Mouse (Mus musculus) fibroblast of lung, adult 2 months (primary cell): ENCODE measurements around the gene Blmh.
"Not testable (repeated sequence)": the region's sequence is repeated elsewhere in the genome, so short reads cannot be mapped to it uniquely, and the experiment has no call there.

Source experiments
- DNase-seq: peaks from one replicate; pipeline ENCODE4 v3.0.0-alpha.2; 2011; ENCODE audit warnings: low read depth

Blmh gene

DNA sequence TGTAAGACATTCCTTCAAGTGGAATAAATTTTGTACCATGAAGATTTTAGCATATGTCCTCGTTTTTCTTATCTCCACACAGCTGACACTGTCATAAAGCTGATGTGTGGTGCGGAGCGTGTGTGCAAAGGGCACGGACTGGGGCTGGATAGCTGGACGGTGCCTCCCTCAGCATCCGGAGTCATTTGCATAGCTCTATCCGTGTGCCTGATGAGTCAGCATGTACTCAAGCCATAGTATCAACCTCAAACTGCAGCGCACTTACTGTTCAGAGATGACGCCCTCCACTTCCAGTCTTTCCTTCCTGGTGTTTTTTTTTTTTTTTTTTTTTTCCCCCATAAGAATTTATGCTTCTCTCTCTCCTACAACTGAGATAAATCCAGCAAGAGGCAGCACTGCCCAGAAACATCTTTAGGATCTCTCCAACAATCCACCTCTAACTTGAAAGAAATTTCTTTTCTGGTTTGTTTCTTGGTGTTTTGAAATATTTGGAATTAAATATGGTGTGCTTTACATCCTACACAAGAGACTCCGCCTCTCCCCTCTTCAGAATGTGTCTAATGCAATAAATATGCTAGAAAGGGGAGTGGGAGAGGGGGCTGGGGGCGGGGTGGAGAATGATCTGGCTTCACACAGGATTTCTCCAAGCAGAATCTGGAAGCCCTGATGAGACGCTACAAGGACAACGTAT lies 7.9 kb upstream of the Blmh start:
- no peak for DNase-seq

DNA sequence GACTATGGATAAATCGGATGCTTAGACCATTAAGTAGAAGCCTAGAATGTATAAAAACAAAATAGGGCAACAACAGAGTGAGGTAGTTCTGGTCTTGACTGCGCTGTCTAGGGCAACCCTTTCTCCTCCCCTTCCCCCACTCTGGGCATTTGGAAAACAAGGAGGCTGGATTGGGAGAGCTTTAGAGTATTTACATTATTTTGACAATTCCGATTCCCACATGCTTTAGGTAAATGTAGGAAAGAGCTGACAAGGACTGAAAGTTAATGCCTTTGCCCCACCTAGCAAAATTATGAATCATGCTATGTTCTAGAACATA lies 7.4 kb upstream of the Blmh start:
- DNase-seq, result no peak

DNA sequence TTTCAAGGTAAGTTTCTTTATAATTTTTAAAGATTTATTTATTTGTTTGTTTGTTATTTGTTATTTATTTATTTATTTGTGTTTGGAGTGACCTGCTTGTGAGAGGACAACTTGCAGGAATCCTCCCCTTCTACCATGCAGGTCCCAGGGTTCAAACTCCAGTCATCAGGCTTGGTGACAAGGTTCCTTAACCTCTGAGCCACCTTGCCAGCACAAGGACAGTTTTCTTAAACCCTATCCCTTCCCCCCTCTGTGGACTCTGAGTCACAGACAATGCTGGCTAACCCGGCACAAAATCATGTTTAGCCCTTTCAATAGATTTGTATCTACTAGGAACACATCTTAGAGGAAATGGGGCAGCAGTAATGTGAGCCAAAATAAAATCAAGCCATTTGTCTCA lies 4.0 kb upstream of the Blmh start:
- no peak for DNase-seq

DNA sequence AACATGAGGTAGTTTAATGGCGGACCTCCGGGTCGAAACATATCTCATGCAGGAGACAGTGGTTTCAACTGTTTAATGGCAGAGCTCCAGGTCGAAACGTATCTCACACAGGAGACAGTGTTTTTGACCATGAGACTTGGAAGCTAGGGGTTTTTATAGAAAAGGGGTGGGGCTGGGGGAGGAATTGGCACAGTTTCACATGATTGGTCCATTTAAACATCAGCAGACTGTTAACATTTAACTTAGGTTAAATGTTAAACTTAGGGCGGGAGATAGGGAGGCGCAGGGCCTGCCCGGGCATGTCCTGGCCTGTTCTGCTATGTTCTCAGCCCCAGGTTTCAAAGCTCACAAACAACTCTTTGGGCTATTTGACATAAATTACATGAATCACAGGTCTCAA lies 4.0 kb downstream of the Blmh start:
- not testable (repeated sequence) for DNase-seq

DNA sequence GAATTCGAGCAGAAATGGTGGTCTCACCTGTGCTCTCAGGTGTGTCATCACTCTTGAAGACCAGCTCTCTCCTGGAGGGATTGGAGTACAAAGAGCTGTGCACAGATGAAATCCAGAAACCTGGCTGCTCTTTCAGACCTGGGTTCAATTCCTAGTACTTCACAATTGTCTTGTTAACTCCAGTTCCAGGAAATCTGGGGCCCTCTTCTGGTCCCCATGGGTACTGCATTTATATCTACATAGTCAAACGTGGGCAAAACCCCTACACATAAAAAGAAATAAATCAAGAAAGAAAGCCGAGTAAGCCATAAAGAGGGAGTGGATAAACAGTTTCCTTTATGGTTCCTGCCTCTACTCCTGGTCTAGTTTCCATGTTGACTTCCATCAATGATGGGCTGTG lies 8.6 kb downstream of the Blmh start:
- no peak for DNase-seq

DNA sequence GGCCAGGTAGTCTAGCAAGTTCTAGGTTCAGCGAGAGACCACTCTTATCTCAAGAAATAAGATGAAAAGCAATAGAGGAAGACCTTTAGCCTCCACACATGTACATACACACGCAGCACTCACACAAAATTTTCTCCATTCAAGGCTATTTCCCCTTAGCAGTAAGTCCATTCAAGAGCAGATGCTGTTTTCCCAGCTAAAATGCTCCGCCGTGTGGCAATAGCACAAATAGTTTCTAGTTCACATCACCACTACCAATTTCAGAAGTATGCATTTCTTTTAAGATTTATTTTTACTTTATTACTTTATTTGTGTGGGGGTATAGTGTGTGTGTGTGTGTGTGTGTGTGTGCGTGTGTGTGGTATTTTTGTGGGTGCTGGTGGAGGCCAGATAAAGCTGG lies 12.0 kb downstream of the Blmh start:
- DNase-seq, result no peak

DNA sequence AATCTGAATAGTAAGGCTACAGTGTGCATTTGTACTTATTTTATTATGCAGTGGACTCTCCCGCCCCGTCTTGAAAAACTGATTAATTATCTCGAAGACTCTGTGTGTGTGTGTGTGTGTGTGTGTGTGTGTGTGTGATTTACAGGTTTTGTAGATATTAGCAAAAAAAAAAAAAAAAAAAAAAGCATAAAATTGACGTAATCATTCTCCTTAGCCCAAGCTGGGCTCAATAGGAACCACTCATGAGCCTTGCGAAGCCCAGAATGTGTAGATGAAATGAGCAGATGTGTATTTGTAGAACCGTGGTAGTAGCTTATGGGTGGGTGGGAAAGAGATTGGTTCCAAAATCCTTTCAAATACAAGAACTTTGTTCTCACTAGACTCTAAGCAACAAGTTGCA lies 20.2 kb downstream of the Blmh start:
- no peak for DNase-seq

DNA sequence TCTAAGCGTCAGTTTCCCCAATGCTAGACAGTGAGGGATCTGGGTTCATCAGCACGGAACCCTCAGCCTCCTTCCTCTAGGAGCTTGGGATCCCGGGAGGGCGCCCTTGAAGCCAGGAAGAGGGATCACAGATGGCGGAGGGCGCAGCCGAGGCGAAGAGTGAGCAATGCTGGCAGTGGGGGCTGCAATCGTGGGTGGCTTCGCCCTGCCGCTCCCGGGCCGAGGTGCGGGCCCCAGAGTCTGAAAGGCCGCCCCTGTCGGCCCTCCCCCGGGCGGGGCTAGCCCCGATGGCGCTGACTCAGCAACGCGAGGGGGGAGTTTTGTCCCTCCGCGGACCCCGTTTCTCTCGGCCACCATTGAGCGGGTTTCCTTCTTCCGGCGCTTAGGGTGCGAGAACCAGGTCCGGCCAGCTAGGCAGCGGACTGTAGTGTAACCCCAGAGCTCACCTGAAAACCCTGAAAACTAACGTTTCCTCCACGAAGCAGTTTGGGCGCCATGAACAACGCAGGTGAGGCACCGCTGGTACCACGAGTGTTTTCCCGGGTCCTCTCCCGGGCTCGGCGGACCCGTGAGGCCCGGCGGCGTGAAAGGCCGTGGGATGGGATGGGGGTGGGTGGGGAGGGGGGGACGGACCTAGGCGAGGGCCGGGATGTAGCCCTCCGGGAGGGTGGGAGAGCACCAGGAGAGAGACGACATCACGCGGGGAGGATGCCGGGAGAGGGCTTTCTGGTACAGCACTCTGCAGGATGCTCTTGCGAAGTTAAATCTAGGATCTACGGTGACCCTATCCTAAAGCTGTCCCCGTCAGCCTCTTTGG lies 21.0 kb downstream of the Blmh start:
- peak; percentile 52 for DNase-seq

DNA sequence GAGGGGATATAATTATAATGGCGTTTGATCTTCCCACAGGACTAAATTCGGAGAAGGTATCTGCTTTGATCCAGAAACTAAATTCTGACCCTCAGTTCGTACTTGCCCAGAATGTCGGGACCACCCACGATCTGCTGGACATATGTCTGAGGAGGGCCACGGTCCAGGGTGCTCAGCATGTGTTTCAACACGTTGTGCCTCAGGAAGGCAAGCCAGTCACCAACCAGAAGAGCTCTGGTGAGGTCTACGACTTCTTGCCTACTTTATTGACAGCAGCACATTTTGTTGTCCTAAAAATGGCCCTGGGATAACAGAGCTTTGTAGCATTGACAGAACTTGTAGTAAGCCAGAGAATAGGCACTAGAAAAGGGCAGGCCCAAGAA lies 21.6 kb downstream of the Blmh start:
- DNase-seq, result no peak

DNA sequence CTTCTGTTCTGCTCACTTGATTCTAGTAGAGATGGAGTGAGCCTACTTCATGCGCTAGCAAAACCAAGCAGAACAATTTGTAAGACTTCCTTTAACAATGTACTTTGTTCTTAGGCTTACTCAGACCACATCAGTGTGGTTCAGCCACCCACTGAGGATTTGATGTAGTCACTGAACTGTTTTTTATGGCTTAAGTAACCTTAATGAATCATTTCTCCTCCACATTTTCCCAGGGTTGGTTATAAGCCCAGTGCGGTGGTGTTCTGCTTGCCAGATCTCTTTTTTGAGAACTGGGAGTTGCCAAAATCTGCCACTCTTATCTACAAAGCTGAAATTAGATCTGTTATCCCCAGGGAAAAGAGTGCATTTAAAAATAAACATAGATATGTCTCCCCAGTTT lies 28.9 kb downstream of the Blmh start:
- DNase-seq, result peak; percentile 91

DNA sequence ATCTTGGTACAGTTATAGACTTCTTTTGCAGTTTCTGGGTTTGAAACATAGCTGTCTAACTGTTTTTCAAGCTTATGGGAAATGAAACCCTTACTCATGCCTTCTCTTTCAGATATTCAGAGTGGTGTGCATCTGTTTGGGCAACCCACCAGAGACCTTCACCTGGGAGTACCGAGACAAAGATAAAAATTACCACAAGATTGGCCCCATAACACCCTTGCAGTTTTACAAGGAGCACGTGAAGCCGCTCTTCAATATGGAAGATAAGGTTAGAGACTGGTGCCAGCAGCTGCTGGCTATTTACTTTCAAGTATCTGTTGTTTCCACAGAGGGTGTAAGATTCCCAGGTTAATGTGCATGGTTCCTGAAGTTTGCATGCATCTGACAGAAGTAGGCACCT lies 41.1 kb downstream of the Blmh start:
- no peak for DNase-seq

DNA sequence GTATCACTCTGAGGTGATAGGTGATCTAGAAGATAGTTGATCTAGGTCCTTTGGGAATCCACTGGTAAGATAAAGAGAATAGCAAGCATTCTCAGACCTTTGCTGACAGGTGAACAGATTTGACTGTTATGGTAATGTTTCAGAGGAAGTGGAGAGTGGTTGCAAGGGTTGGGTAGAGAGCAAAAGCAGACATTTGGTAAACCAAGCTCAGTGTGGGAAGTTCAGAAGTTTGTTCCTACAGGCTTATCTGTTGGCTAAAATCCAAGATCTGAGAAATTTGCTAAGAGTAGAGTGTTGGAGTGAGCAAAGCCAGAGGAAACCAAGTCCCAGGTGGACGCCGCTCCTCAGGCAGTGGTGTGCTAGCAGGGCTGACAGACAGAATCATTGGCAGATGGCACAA lies 45.7 kb downstream of the Blmh start:
- no peak for DNase-seq

DNA sequence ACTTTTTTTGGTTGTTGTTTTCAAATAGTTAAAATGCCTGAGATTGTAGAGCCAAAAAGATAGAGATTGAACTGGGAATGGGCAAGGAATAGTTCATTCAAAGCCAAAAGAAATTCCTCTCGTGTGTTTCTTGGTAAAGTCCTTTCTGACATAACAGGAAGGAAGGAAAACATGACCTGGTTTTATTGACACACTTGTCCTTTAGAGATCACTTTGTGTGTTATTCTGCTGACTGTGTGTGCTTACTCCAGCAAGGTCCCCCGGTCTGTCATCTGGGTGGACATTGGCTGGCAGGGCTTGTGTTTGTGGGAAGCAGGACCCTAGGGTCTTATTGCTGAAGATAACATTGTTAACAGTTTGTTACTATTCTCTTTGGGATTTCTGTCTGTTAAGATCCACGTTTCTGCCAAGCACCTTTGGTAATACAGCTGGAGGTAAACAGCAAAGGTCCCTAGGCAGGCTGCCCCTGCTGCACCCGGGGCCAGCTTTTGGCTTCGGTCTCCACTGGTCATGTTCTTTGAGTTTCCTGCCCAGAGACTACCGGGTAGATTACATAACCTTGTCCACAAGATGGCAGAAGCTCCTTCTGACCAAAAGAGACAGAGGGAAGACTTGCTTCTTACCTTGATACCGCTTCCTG lies 50.2 kb downstream of the Blmh start:
- no peak for DNase-seq

DNA sequence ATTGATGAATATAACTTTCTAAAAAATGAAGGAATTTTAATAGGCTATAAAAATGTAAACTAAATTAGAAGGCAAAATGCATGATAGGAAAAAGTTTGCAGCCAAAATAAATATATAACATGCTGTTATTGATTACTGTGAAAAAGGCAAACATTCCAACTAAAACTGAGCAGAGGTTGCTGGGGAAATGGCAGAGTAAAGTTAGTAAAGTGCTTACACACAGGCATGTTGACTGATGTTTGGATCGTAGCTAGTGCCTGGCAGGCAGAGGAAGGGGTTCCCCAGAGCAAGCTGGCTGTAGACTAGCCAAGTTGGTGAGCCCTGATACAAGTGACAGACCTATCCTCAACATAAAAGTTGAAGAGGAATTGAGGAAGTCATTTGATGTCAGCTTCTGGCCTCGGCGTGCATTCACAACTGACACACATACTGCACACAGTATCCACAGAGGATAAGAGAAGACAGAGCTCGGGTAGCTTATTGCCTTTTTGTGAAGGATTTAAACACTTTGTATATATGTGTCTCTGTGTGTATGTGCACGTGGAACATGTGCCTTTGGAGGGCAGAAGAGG lies 57.0 kb downstream of the Blmh start:
- no peak for DNase-seq

DNA sequence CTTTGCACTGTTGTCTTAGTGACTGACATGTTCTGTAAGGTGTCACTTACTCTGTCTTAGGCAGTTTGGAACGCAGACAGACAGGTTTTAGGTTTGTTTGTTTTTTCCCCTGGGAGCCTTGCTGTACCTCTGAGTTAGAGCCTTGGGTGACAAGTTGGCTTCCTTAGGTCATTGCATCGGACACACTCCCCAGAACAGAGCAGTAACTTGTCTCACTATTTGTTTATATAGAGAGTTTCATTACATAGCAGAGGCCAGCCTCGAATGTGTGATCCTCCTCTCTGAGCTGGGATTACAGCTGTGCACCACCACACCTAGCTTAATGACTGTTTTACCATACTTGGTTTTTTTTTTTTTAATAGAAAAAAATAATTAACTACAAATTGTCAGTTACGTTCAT lies 57.8 kb downstream of the Blmh start:
- no peak for DNase-seq

DNA sequence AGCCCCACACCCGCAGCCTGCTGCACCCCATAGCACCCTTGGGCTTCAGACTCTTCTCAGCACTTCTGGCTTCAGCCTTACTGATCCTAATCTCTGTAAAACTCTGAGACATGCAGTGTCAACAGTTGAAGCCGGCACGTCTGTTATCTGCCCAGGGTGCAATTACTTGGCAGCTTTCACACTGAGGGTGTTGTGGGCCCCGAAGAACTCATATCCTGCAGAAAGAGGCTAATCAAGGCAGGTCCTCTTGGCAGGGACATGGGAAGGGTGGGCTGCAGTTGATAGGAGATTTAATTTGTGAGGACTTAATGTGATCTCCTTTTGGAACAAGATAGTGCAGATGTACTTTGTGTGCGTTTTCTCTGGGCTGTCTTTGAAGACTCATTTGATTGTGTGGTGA lies 59.0 kb downstream of the Blmh start:
- no peak for DNase-seq

DNA sequence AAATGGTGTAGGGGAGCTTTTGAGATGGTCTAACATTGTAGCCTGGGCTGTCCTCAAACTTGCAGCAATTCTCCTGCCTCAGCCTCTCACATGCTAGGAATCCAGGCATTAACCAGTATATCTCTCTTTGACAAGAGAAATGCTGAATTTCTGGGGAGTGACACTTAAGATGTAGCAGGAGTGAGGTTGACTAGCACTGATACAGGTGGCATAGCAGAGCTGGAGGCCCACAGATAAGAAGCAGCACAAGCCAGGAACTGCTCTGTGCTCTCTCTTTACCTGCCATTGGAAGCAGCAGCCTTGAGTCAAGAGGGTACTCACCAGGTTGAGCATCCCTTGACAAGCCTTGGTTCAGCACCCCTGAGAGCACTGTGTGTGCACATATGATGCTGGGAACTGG lies 59.6 kb downstream of the Blmh start:
- DNase-seq, result no peak

DNA sequence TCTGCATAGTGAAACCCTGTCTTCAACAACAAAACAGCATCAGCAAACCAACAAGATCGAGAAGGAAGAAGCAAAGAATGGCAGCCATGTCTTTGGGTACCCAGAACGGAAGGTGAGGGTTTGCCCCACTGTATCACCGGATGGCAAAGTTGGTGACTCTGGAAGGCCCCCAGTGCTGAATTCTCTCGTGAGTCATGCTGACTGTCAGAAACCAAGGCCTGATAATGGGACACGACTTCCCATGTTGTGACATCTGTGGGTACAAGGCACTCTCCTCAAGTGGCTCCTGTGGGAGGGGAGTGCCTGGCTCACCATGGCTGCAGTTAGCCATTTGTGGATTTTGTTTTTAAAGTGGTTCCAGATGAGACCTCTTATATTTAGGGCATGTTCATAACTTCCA lies 66.2 kb downstream of the Blmh start:
- no peak for DNase-seq

DNA sequence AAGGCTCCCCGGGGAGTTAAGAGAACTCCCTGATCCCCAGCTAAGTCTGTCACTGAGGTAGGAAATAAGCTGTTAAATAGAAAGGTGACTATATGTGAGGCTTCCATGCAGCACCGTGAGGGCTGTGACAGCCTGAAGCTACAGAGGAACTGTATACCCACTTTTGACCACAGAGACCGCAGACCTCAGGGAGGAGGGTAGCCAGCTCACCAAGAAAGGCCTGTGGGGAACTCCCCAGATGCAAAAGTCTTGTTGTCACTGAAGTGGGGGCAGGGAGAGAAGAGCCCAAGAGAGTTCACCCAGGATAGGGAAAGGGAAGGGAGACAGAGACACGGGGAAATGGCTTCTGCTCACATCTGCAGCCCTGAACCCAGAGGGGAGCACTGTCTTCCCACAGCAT lies 68.3 kb downstream of the Blmh start:
- no peak for DNase-seq

DNA sequence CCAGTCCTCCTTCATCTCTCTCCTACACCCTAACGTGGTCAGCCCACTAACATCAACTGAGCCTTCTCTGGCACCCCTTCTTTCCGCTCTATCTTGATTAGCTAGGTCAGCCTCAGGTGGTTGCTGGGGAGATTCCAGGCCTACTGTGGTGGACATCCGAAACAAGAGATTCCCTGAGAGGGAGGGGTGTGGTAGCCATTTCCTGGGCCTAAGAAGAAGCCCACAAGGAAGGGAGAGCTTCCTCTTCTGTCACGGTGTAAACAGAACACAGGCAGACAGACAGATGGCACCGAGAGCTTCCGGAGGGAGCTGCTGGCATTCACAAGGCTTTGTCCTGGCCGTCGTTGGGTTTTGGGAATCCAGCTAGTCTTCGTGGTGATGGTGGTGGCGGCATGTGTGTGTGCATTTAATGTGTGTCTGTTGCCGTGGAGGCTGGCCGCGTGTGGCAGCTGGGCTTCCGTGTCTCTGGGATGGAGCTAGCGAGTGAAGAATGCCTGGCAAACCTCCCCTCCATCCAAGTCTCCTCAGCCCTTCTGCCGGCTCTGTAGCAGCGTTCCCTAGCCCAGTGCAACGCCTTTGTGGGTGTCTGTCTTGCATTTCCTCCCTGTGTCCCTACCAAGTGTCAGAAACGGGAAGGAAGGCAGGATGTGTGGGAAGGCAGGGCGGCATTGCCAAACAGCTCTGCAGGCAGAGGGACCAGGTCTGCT lies 71.5 kb downstream of the Blmh start:
- no peak for DNase-seq

DNA sequence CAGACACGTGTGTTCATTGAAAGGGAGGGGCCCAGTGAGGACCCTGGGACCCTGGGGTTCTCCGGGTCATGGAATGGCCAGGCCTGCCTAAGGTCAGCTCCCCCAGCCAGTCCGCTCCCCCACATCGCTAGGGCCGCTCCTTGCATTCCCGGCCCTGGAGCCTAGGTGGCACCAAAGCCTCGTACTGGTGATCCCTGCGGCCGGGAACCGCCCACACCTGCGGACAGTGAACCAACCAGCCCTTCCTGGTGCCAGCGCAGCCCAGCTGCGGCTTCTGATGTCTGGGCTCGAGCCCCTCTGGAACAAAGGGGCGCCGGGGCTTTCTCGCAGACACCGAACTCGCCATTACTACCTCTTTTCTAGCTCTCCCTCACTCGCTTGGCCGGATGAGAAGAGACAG lies 72.7 kb downstream of the Blmh start:
- DNase-seq, result peak; percentile 14

DNA sequence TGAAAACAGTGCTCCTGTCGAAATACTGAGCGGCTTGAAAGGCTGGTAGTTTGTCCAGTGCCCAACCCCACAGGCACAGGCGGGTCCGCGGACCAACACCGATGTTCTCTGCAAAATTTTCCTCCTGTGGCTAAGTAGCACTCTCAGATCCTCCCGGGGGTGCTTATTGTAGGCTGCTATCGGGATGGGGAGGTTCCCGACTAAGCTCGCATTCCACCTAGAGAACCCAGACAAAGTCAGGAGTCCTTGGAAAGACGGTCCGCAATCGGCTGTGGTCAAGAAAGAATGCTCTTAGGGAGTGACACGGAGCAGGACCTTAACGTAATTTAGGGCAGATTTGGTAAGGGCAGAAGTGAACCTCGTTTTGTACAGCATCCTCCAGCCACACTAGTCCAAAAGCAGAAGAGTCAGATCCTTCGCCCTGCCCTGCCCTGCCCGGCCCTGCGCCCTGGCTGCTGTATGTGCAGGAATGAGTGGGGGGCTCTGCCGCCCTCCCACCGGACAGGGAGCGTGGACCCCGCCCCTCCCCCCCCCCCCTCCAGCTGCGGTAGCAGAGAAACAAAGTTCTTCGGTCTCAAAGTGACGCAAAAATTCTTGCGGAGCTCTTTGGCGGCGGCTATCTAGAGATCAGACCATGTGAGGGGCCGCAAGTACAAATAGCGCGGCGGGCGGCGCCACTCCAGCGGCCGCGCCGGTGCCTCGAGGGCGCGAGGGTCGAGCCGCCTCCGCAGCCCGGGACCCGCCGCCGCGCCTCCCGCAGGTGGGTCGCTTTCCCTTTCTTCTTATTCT lies 73.5 kb downstream of the Blmh start, which contains the start of gene Slc6a4:
Slc6a4 (plus strand) TSS at position 688 of the 789 bp plus-strand sequence.
- no peak for DNase-seq
